Mouse (Mus musculus) liver, embryonic 14.5 days (tissue): ENCODE measurements around the gene Tekt5.

ENCODE experiments used
- CTCF ChIP-seq: IDR thresholded peaks from 2 replicates; pipeline ENCODE4 v1.5.1; 2016; ENCODE audit warnings: antibody characterized with exemption, low read depth, control low read depth
- EP300 ChIP-seq: IDR thresholded peaks from 2 replicates; pipeline ENCODE4 v1.6.1; 2016; ENCODE audit warnings: antibody characterized with exemption, low read depth

- TF ChIP-seq EP300 (no peak), CTCF (no peak)
Measured at GRCm38 (mm10) chr16:10351050-10351636, 44.1 kb downstream of the Tekt5 start.
